Mouse (Mus musculus) liver, embryonic 15.5 days (tissue): ENCODE data around the gene Gsdma3. TPM values are rescaled to one million over a fixed set of nuclear protein-coding genes. Genes with fewer than 3 reads are reported as not detected.
"Not testable (repeated sequence)": the region's sequence is repeated elsewhere in the genome, so short reads cannot be mapped to it uniquely, and the experiment has no call there.

Experiments
- ATAC-seq: fragments of 200-750 bp; cut with Nextera tagmentation; 2 replicates; pipeline ENCODE4 v1.8.0; 2017; ENCODE audit warnings: moderate number of reproducible peaks, mild to moderate bottlenecking, moderate library complexity; ENCODE audit not compliant: insufficient read depth
- H3K27ac ChIP-seq: fragments of 300-500 bp; sonication (generic); replicated peaks from 2 replicates; pipeline ENCODE4 v1.5.1; 2015; ENCODE audit warnings: mild to moderate bottlenecking, inconsistent platforms
- H3K27me3 ChIP-seq: fragments of 300-500 bp; sonication (generic); 2 replicates; pipeline ENCODE4 v1.6.1; 2015; ENCODE audit warnings: mild to moderate bottlenecking, inconsistent platforms
- H3K36me3 ChIP-seq: fragments of 300-500 bp; sonication (generic); replicated peaks from 2 replicates; pipeline ENCODE4 v1.6.1; 2015; ENCODE audit warnings: moderate library complexity, mild to moderate bottlenecking, inconsistent platforms
- H3K4me1 ChIP-seq: fragments of 300-500 bp; sonication (generic); replicated peaks from 2 replicates; pipeline ENCODE4 v1.6.1; 2015; ENCODE audit warnings: inconsistent platforms
- H3K4me2 ChIP-seq: fragments of 300-500 bp; sonication (generic); 2 replicates; pipeline ENCODE4 v1.6.1; 2015; ENCODE audit warnings: moderate library complexity, mild to moderate bottlenecking, inconsistent platforms
- H3K4me3 ChIP-seq: fragments of 300-500 bp; sonication (generic); replicated peaks from 2 replicates; pipeline ENCODE4 v1.5.1; 2015; ENCODE audit warnings: mild to moderate bottlenecking, inconsistent platforms
- H3K9ac ChIP-seq: fragments of 300-500 bp; sonication (generic); 2 replicates; pipeline ENCODE4 v1.6.1; 2015; ENCODE audit warnings: moderate library complexity, mild to moderate bottlenecking, inconsistent platforms
- H3K9me3 ChIP-seq: fragments of 300-500 bp; sonication (generic); replicated peaks from 2 replicates; pipeline ENCODE4 v1.6.1; 2016; ENCODE audit warnings: inconsistent platforms
- WGBS: fragments of 180-500 bp; shearing (Covaris S2); methylation state at CpG from one replicate; pipeline ENCODE4 v1.1.7; 2015; ENCODE audit warnings: mixed read lengths; ENCODE audit not compliant: insufficient replicate concordance; 5-methylcytosine and 5-hydroxymethylcytosine counted together
- polyA plus RNA-seq: library from polyadenylated mRNA; unstranded; fragments of >200 nt; fragmentation: Nextera tagmentation; extraction: Ambion mirVana; gene quantifications from 2 replicates; pipeline ENCODE4 v1.2.1, GENCODE M21; 2015

The Gsdma3 gene
- polyA plus RNA-seq, 1 experiment from 2014 or later: not detected

DNA sequence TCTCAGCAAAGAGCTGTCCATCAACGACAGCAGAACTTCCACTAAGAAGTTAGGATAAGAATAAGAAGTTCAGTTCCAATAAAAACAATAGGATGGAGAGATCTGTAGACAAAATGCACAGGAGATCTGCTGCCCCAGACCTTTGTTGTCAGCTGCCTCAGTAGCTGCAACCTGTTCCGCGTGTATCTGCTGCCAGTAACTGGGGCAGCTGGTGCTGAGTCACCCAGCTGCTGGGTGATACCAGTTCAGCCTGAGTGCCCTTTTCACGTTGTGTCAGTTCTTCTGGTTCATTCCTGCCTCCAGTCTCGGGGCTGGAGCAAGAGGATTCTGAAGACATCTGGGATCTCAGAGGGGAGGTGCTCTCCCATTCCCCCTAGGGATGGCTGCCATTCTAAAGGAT is 45.7 kb downstream of the Gsdma3 start:
- Histone ChIP-seq H3K36me3 (no peaks in the 10 kb centered on the region), H3K27me3 (peaks cover 43% of the 10 kb centered on the region), H3K27ac (no peak overlapping the region), H3K4me3 (no peak overlapping the region), H3K9ac (no peak overlapping the region), H3K4me2 (no peak overlapping the region), H3K9me3 (no peaks in the 10 kb centered on the region), H3K4me1 (peaks cover 24% of the 10 kb centered on the region)
- ATAC-seq: peak; percentile 45; the same call in 1 of the 2 replicates
- WGBS: 21% methylated on average over 5 of the region's 5 CpGs

DNA sequence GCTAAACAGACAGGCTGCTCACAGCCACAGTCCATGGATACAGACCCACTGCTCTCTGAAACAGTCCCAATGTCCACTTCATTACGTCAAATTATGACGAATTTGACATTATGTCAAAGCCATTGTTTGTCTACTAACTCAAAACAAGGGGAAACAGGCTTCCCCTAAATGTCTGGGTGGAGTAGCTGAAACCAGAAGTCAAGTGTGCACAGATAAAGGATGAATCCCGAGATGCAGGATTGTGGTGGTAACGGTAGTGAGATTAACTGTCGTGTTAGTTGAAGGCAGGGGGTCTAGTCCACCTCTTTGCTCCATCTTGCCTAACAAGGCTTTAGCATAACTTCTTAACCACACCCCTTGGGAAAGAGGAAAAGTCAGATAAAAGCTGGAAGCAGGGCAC is 46.3 kb downstream of the Gsdma3 start:
- Histone ChIP-seq H3K9ac (no peak overlapping the region), H3K36me3 (no peaks in the 10 kb centered on the region), H3K4me1 (peaks cover 24% of the 10 kb centered on the region), H3K9me3 (no peaks in the 10 kb centered on the region), H3K27me3 (peaks cover 36% of the 10 kb centered on the region), H3K27ac (no peak overlapping the region), H3K4me2 (0 out of 2 replicates have a peak overlapping the region, but pooled peaks have one; percentile 34), H3K4me3 (no peak overlapping the region)
- WGBS: 27% methylated on average over 5 of the region's 5 CpGs
- ATAC-seq: no peak

DNA sequence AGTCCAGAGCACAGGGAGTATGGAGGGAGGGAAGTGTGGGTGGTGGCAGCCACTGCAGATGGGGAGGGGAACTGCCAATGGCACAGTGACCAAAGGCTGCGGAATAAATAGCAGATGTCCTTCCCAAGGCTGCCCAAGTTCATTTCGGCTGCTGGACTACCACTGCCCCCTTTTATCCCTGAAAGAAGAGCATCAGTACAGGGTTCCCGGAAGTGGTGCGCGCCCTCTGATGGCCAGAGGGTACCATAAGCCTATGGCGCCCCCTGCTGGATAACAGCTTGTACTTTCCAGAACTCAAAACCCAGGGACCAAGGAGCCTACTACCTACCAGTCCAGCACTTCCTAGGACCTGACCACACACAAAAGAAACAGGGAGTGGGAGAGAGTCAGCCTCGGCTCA is 47.0 kb downstream of the Gsdma3 start:
- H3K4me1 ChIP-seq: peaks cover 24% of the 10 kb centered on the region
- under 1% methylated on average over 7 of the region's 7 CpGs for WGBS
- peak overlapping the region; percentile 34 for H3K4me2 ChIP-seq
- not testable (repeated sequence) for H3K36me3 ChIP-seq, H3K27ac ChIP-seq, H3K4me3 ChIP-seq, H3K9me3 ChIP-seq, H3K9ac ChIP-seq
- H3K27me3 ChIP-seq: peaks cover 30% of the 10 kb centered on the region
- ATAC-seq: peak; percentile 45; the same call in 1 of the 2 replicates

DNA sequence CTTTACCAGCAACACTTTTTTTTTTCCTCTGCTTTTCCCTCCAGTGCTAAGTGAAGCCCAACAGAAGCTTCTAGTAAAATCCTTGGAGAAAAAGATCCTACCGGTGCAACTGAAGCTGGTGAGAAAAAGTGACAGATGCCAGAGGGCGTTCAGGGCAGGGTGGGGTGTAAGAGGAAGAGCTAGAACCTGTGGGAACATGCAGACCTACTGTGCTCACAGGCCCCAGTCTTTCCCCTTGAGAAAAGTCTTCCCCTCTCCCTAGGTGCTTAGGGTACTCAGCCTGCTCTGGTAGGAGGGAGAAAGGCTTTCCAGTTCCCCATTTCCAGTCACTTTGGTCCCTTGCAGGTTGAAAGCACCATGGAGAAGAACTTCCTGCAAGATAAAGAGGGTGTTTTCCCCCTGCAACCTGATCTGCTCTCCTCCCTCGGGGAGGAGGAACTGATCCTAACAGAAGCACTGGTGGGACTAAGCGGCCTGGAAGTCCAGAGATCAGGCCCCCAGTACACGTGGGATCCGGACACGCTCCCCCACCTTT is 49.7 kb downstream of the Gsdma3 start:
- H3K36me3 ChIP-seq: no peaks in the 10 kb centered on the region
- no peak overlapping the region for H3K4me3 ChIP-seq
- H3K9me3 ChIP-seq: no peaks in the 10 kb centered on the region
- H3K9ac ChIP-seq: no peak overlapping the region
- ATAC-seq: no peak
- H3K4me2 ChIP-seq: no peak overlapping the region
- 30% methylated on average over 7 of the region's 7 CpGs for WGBS
- peaks cover 23% of the 10 kb centered on the region for H3K4me1 ChIP-seq
- H3K27ac ChIP-seq: no peak overlapping the region
- peaks cover 9% of the 10 kb centered on the region; the same call in 1 of the 2 replicates for H3K27me3 ChIP-seq

DNA sequence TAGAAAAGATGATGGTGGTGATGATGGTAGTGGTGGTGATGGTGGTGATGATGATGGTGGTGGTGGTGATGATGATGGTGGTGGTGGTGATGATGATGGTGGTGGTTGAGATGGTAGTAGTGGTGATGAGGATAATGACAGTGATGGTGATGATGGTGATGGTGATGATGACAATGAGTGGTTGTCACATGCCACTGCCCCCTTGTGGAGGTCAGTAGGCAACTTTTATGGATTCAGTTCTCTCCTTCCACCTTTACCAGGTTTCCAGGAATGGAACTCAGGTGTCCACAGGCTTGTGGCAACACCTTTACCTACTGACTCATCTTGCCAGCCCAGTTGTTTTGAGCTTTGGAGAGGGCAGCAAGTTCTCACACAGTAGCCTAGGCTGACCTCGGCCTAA is 53.9 kb downstream of the Gsdma3 start:
- Histone ChIP-seq H3K4me3 (no peak overlapping the region), H3K36me3 (peaks cover 3% of the 10 kb centered on the region), H3K27ac (no peak overlapping the region), H3K27me3 (0 out of 2 replicates have a peak, but pooled peaks cover 3% of the 10 kb centered on the region), H3K9me3 (no peaks in the 10 kb centered on the region), H3K4me2 (no peak overlapping the region), H3K9ac (no peak overlapping the region), H3K4me1 (peaks cover 30% of the 10 kb centered on the region)
- ATAC-seq: no peak
- 78% methylated on average over 1 of the region's 1 CpGs for WGBS

DNA sequence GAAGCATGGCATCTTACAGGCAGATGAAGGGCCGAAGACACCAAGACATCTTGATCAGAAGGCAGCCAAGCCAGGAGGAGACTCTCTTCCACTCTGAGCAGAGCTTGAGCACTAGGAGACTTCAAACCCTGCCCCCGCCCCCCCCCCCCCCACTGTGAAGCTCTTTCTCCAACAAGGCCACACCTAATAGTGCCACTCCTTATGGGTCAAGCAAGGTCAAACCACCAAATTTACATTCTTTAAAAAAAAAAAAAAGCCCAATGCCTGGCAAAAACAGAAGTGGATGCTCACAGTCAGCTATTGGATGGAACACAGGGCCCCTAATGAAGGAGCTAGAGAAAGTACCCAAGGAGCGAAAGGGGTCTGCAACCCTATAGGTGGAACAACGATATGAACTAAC is 54.4 kb downstream of the Gsdma3 start:
- H3K9ac ChIP-seq, H3K4me3 ChIP-seq, H3K36me3 ChIP-seq, H3K27ac ChIP-seq, H3K9me3 ChIP-seq, H3K27me3 ChIP-seq, ATAC-seq, H3K4me2 ChIP-seq: not testable (repeated sequence)
- 65% methylated on average over 4 of the region's 4 CpGs for WGBS
- H3K4me1 ChIP-seq: peaks cover 36% of the 10 kb centered on the region

DNA sequence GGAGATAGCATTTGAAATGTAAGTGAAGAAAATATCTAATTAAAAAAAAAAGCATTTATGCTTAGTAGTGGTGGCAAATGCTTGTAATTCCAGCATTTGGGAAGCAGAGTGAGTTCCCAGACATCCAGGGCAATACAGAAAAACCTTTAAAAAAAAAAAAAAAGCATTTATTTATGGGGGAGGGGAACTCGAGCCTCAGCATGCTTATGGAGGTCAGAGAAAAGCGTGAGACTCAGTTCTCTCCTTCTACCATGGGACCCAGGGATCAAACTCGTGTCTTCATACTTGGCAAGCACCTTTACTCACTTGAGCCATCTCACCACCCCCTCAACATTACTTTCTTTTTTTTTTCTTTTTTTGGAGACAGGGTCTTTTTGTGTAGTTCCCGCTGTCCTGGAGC is 55.0 kb downstream of the Gsdma3 start:
- WGBS: 60% methylated on average over 4 of the region's 4 CpGs

DNA sequence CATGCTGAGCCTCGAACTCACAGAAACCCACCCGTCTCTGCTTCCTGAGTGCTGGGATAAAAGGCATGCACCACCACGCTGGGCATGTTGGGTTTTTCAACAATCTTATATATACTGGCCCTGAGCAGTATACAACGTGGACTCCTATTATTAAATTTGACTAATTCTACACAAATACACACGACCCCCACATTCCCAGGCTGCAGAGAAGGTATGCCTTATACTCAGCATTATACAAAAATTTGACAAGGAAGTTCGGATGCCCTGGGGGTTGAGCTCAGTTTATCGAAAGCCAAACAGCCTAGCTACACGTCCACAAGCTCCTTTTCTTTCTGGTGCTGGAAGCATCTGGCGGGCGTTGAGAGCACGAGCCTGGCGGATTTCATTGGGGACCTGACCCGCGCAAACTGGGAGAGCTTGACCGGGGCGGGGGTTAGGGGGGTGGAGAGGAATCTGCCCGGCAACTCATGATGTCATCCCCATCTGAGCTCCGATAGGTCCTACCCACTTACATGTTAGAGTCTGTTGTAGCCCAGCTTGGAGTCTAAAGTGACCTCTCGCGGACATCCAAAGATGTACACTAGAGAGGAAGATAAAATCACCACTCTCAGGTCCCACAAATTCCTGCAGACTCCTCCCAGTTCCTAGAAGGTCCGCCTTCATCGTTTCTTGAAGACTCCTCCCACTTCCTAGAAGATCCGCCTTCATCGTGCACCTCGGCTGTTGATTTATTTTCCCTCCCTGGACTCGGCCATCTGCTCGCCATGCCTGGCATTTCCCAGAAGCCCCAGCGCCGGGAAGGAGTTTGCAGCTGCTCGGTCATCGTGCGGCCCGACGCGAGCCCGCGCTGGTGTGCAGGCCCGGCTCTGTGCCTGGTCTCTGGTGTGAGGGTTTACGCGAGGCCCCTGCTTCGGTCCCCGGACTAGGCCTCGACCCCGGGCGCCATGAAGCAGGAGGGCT is 55.9 kb downstream of the Gsdma3 start, which contains the start of gene Psmd3:
Gene Psmd3 (plus strand): TSS at position 769 of the 960 bp plus-strand sequence.
- H3K36me3 ChIP-seq: peaks cover 23% of the 10 kb centered on the region
- H3K4me1 ChIP-seq: peaks cover 36% of the 10 kb centered on the region
- WGBS: 4% methylated on average over 45 of the region's 45 CpGs
- peak within 1 kb of the TSS; percentile 99 for H3K4me3 ChIP-seq
- peak within 1 kb of the TSS; percentile 90 for H3K4me2 ChIP-seq
- H3K9me3 ChIP-seq: no peaks in the 10 kb centered on the region
- ATAC-seq: peak; percentile 93
- peak within 1 kb of the TSS; percentile 85 for H3K27ac ChIP-seq
- H3K27me3 ChIP-seq: no peaks in the 10 kb centered on the region
- H3K9ac ChIP-seq: peak within 1 kb of the TSS; percentile 99

More for the DNA sequence above, 55.0 kb downstream of the Gsdma3 start:
- no peak overlapping the region for H3K9ac ChIP-seq
- H3K27ac ChIP-seq: no peak overlapping the region
- H3K4me1 ChIP-seq: peaks cover 36% of the 10 kb centered on the region
- H3K9me3 ChIP-seq: no peaks in the 10 kb centered on the region
- ATAC-seq: no peak
- H3K27me3 ChIP-seq: no peaks in the 10 kb centered on the region
- H3K4me3 ChIP-seq: no peak overlapping the region
- H3K4me2 ChIP-seq: peak overlapping the region; percentile 90
- H3K36me3 ChIP-seq: peaks cover 14% of the 10 kb centered on the region

DNA sequence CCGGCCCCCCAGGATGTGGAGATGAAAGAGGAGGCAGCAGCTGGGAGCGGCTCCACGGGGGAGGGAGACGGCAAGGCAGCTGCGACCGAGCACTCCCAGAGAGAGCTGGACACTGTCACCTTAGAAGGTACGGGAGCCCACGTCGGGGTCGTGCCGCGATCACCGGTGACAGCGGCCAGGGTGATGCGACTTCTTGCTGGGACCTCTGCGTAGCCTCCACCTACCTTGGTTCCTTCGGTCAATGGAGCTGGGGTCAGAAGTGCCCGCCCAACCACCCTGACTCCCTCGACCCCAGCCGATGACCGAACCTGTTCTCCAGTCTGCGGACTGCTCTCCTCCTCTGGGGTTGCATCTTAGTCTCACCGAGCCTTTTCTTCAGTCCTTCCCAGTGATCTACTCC is 56.7 kb downstream of the Gsdma3 start:
- under 1% methylated on average over 23 of the region's 23 CpGs for WGBS
- ATAC-seq: peak; percentile 30
- Histone ChIP-seq H3K27ac (peak overlapping the region; percentile 85), H3K9ac (peak overlapping the region; percentile 99), H3K9me3 (no peaks in the 10 kb centered on the region), H3K27me3 (no peaks in the 10 kb centered on the region), H3K4me3 (peak overlapping the region; percentile 99), H3K36me3 (peaks cover 31% of the 10 kb centered on the region), H3K4me1 (peaks cover 36% of the 10 kb centered on the region), H3K4me2 (peak overlapping the region; percentile 90)

DNA sequence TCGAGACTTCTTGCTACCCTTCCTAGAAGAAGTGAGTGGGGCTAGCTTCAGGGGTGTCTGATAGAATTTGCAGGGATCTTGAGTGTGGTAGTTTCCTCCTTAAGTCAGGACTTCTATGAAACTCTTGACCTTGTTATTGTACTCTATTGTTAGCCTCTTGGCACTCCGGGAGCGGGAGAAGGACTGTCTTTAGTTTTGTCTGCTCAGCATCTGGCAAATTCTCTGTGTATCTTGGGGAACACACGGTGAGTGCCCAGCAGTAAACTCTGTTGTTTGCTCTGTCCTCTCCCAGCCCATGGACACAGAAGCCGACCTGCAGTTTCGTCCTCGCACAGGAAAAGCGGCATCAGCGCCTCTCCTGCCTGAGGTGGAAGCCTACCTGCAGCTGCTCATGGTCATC is 59.5 kb downstream of the Gsdma3 start:
- Histone ChIP-seq H3K9me3 (no peaks in the 10 kb centered on the region), H3K4me3 (no peak overlapping the region), H3K36me3 (peaks cover 55% of the 10 kb centered on the region), H3K27me3 (no peaks in the 10 kb centered on the region), H3K4me2 (no peak overlapping the region), H3K9ac (no peak overlapping the region), H3K27ac (no peak overlapping the region), H3K4me1 (peaks cover 36% of the 10 kb centered on the region)
- ATAC-seq: no peak
- WGBS: 86% methylated on average over 9 of the region's 9 CpGs

DNA sequence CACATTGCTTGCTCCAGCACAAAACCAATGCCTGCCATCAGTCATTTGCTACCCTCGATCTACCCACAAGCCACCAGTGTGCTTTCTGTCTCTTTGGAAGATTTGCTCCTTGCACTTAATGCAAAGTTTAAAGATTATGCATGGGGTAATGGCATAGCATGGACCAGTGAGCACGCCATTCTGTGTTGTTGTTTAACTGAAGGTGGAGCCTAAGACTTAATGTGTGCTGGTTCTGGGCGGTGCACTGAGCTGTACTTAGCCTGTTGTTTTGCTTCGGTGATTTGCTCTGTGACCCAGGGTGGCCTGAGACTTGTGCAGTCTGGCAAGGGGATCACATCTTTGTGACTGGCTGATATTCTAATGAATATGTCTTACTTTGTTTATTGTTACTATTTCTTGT is 60.8 kb downstream of the Gsdma3 start:
- WGBS: 85% methylated on average over 4 of the region's 4 CpGs
- no peak overlapping the region for H3K4me3 ChIP-seq
- H3K4me2 ChIP-seq: no peak overlapping the region
- peaks cover 27% of the 10 kb centered on the region for H3K4me1 ChIP-seq
- peaks cover 68% of the 10 kb centered on the region for H3K36me3 ChIP-seq
- H3K27ac ChIP-seq: no peak overlapping the region
- no peak for ATAC-seq
- H3K9me3 ChIP-seq: no peaks in the 10 kb centered on the region
- H3K9ac ChIP-seq: no peak overlapping the region
- no peaks in the 10 kb centered on the region for H3K27me3 ChIP-seq
